Mouse (Mus musculus): ENCODE measurements around the gene Olfr1392. TPM values are rescaled to one million over a fixed set of nuclear protein-coding genes. Genes with fewer than 3 reads are reported as not detected.

Gene Olfr1392
- polyA plus RNA-seq, 1 experiment from 2014 or later, result 0.08 TPM

- H3K36me3 ChIP-seq (ENCODE audit: control insufficient read depth, insufficient read depth), result no peaks in the 10 kb centered on the region
- WGBS, result no CpG with 5 or more reads among the region's 1 CpGs
- H3K4me1 ChIP-seq (replicated peaks; ENCODE audit: control insufficient read depth, insufficient read depth, low read length), result peaks cover 11% of the 10 kb centered on the region; the same call in 1 of the 2 replicates
- H3K4me3 ChIP-seq (ENCODE audit: low read depth, low read length), result no peak overlapping the region
- ATAC-seq, result no peak
- no peak for TF ChIP-seq CTCF (IDR thresholded peaks at IDR 0.05; ENCODE audit: low read depth)
- no peaks in the 10 kb centered on the region for H3K9me3 ChIP-seq (ENCODE audit: control insufficient read depth)
- H3K9ac ChIP-seq (ENCODE audit: low read depth, low read length), result no peak overlapping the region
- no peak overlapping the region for H3K4me2 ChIP-seq (replicated peaks; ENCODE audit: low read depth)
- no peak overlapping the region for H3K27ac ChIP-seq (ENCODE audit: low read depth, low read length)
- H3K27me3 ChIP-seq (replicated peaks; ENCODE audit: control insufficient read depth, insufficient read depth, low read length), result no peaks in the 10 kb centered on the region
These were observed 43.6 kb upstream of the Olfr1392 start for GRCm38 (mm10) chr11:49241471-49241870.

- Histone ChIP-seq H3K4me2 (replicated peaks; ENCODE audit: low read depth) (peak overlapping the region; percentile 72), H3K36me3 (ENCODE audit: control insufficient read depth, insufficient read depth) (no peaks in the 10 kb centered on the region), H3K4me3 (ENCODE audit: low read depth, low read length) (peak overlapping the region; percentile 54), H3K9me3 (ENCODE audit: control insufficient read depth) (no peaks in the 10 kb centered on the region), H3K9ac (ENCODE audit: low read depth, low read length) (no peak overlapping the region), H3K27ac (ENCODE audit: low read depth, low read length) (peak overlapping the region; percentile 94), H3K4me1 (replicated peaks; ENCODE audit: control insufficient read depth, insufficient read depth, low read length) (peaks cover 17% of the 10 kb centered on the region), H3K27me3 (replicated peaks; ENCODE audit: control insufficient read depth, insufficient read depth, low read length) (no peaks in the 10 kb centered on the region)
- no peak for ATAC-seq
- WGBS, result 24% methylated on average over 11 of the region's 11 CpGs
- TF ChIP-seq CTCF (IDR thresholded peaks at IDR 0.05; ENCODE audit: low read depth), result no peak
These were observed 42.0 kb upstream of the Olfr1392 start for GRCm38 (mm10) chr11:49242944-49243626.

- WGBS, result under 1% methylated on average over 57 of the region's 60 CpGs
- H3K9ac ChIP-seq (ENCODE audit: low read depth, low read length), result peak within 1 kb of the TSS; percentile 57
- H3K4me3 ChIP-seq (ENCODE audit: low read depth, low read length), result peak within 1 kb of the TSS; percentile 54
- peaks cover 25% of the 10 kb centered on the region for H3K4me1 ChIP-seq (replicated peaks; ENCODE audit: control insufficient read depth, insufficient read depth, low read length)
- TF ChIP-seq CTCF (IDR thresholded peaks at IDR 0.05; ENCODE audit: low read depth), result peak; percentile 62
- H3K9me3 ChIP-seq (ENCODE audit: control insufficient read depth), result no peaks in the 10 kb centered on the region
- H3K27ac ChIP-seq (ENCODE audit: low read depth, low read length), result peak within 1 kb of the TSS; percentile 94
- peak within 1 kb of the TSS; percentile 72 for H3K4me2 ChIP-seq (replicated peaks; ENCODE audit: low read depth)
- H3K27me3 ChIP-seq (replicated peaks; ENCODE audit: control insufficient read depth, insufficient read depth, low read length), result no peaks in the 10 kb centered on the region
- peak; percentile 89 for ATAC-seq
- no peaks in the 10 kb centered on the region for H3K36me3 ChIP-seq (ENCODE audit: control insufficient read depth, insufficient read depth)
These were observed 41.1 kb upstream of the Olfr1392 start, which contains the start of gene Mgat1 for GRCm38 (mm10) chr11:49243727-49244594. Gene Mgat1, plus strand, starts transcription at chr11:49244191.

- Histone ChIP-seq H3K36me3 (ENCODE audit: control insufficient read depth, insufficient read depth) (no peaks in the 10 kb centered on the region), H3K4me2 (replicated peaks; ENCODE audit: low read depth) (peak overlapping the region; percentile 72), H3K9ac (ENCODE audit: low read depth, low read length) (no peak overlapping the region), H3K27me3 (replicated peaks; ENCODE audit: control insufficient read depth, insufficient read depth, low read length) (no peaks in the 10 kb centered on the region), H3K9me3 (ENCODE audit: control insufficient read depth) (no peaks in the 10 kb centered on the region), H3K4me3 (ENCODE audit: low read depth, low read length) (peak overlapping the region; percentile 54), H3K4me1 (replicated peaks; ENCODE audit: control insufficient read depth, insufficient read depth, low read length) (peaks cover 30% of the 10 kb centered on the region), H3K27ac (ENCODE audit: low read depth, low read length) (peak overlapping the region; percentile 94)
- no peak for ATAC-seq
- WGBS, result 1% methylated on average over 4 of the region's 4 CpGs
- TF ChIP-seq CTCF (IDR thresholded peaks at IDR 0.05; ENCODE audit: low read depth), result no peak
These were observed 40.5 kb upstream of the Olfr1392 start for GRCm38 (mm10) chr11:49244595-49244930.

GRCm38 (mm10) chr11:49245176-49245575 lies 39.9 kb upstream of the Olfr1392 start:
- no peaks in the 10 kb centered on the region for H3K27me3 ChIP-seq (replicated peaks; ENCODE audit: control insufficient read depth, insufficient read depth, low read length)
- peak overlapping the region; percentile 54 for H3K4me3 ChIP-seq (ENCODE audit: low read depth, low read length)
- ATAC-seq, result peak; percentile 55
- peak overlapping the region; percentile 94 for H3K27ac ChIP-seq (ENCODE audit: low read depth, low read length)
- peak overlapping the region; percentile 72 for H3K4me2 ChIP-seq (replicated peaks; ENCODE audit: low read depth)
- H3K9me3 ChIP-seq (ENCODE audit: control insufficient read depth), result no peaks in the 10 kb centered on the region
- TF ChIP-seq CTCF (IDR thresholded peaks at IDR 0.05; ENCODE audit: low read depth), result no peak
- no peaks in the 10 kb centered on the region for H3K36me3 ChIP-seq (ENCODE audit: control insufficient read depth, insufficient read depth)
- 0 out of 2 replicates have a peak overlapping the region, but pooled peaks have one; percentile 34 for H3K9ac ChIP-seq (ENCODE audit: low read depth, low read length)
- WGBS, result 19% methylated on average over 7 of the region's 7 CpGs
- peaks cover 30% of the 10 kb centered on the region for H3K4me1 ChIP-seq (replicated peaks; ENCODE audit: control insufficient read depth, insufficient read depth, low read length)

Measured in intestine, postnatal 0 days (tissue).